Mouse (Mus musculus) common myeloid progenitor, adult 5-6 weeks (primary cell): Measurements from ENCODE around the gene Nme8. TPM values are rescaled to one million over a fixed set of nuclear protein-coding genes. Genes with fewer than 3 reads are reported as not detected.

Experiments used
- ATAC-seq: replicated peaks from 2 replicates; pipeline ENCODE4 v1.8.0; 2016; ENCODE audit warnings: low read depth, mild to moderate bottlenecking, moderate TSS enrichment, inconsistent platforms; ENCODE audit not compliant: poor library complexity, severe bottlenecking
- total RNA-seq: library from RNA; stranded (forward); fragments of 200-1000, 187-1606 nt; gene quantifications from 2 replicates; pipeline ENCODE4 v1.2.3, GENCODE M21; 2017

Gene Nme8
- total RNA-seq = not detected in 2 replicates

GRCm38 (mm10) chr13:19697790-19698189 lies at the start of gene Nme8:
TSS of gene Nme8 (minus strand) at chr13:19697794.
- no peak for ATAC-seq

GRCm38 (mm10) chr13:19745741-19746140 lies 48.1 kb upstream of the Nme8 start:
- ATAC-seq = peak; percentile 52; the same call in 1 of the 2 replicates

GRCm38 (mm10) chr13:19744536-19744935 lies 46.9 kb upstream of the Nme8 start:
- ATAC-seq = no peak

GRCm38 (mm10) chr13:19734597-19734996 lies 37.0 kb upstream of the Nme8 start:
- no peak for ATAC-seq

GRCm38 (mm10) chr13:19730826-19731225 lies 33.2 kb upstream of the Nme8 start:
- ATAC-seq = 0 out of 2 replicates have a peak, but pooled peaks have one; percentile 32

GRCm38 (mm10) chr13:19718954-19719353 lies 21.4 kb upstream of the Nme8 start:
- ATAC-seq = peak; percentile 60; the same call in 1 of the 2 replicates

- no peak for ATAC-seq
Measured at GRCm38 (mm10) chr13:19717201-19717600, 19.6 kb upstream of the Nme8 start.

- ATAC-seq = no peak
Measured at GRCm38 (mm10) chr13:19703806-19704205, 6.2 kb upstream of the Nme8 start.

- ATAC-seq = no peak
Measured at GRCm38 (mm10) chr13:19701443-19702078, 4.0 kb upstream of the Nme8 start.

GRCm38 (mm10) chr13:19700733-19701442 lies 3.3 kb upstream of the Nme8 start:
- peak; percentile 30; the same call in 1 of the 2 replicates for ATAC-seq

GRCm38 (mm10) chr13:19698524-19699173 lies 1.1 kb upstream of the Nme8 start:
- ATAC-seq = peak; percentile 76

- ATAC-seq = no peak
Measured at GRCm38 (mm10) chr13:19690417-19690816, 7.2 kb downstream of the Nme8 start.

- ATAC-seq = peak; percentile 87
Measured at GRCm38 (mm10) chr13:19689971-19690370, 7.6 kb downstream of the Nme8 start.

- peak; percentile 72; the same call in 1 of the 2 replicates for ATAC-seq
Measured at GRCm38 (mm10) chr13:19684007-19684406, 13.6 kb downstream of the Nme8 start.

GRCm38 (mm10) chr13:19682879-19683640 lies 14.5 kb downstream of the Nme8 start:
- ATAC-seq = no peak

- ATAC-seq = no peak
Measured at GRCm38 (mm10) chr13:19674601-19675000, 23.0 kb downstream of the Nme8 start.

GRCm38 (mm10) chr13:19674025-19674424 lies 23.6 kb downstream of the Nme8 start:
- ATAC-seq = no peak

GRCm38 (mm10) chr13:19668355-19669140 lies 29.0 kb downstream of the Nme8 start:
- no peak for ATAC-seq

GRCm38 (mm10) chr13:19652405-19652804 lies 45.2 kb downstream of the Nme8 start:
- ATAC-seq = no peak; the same call in 1 of the 2 replicates
